In genomic region chr11:113725235-113726048, GRCm38 (mm10) we compare ENCODE assay signal across 9 mouse cellular contexts. TPM values are rescaled to one million over a fixed set of nuclear protein-coding genes. Genes with fewer than 3 reads are reported as not detected.
A peak's percentile ranks its signal among the peaks of the same experiment; 100 is the strongest.
DNase-seq lines count a peak whose midpoint lies in the region; ATAC-seq and TF ChIP-seq lines count a peak whose summit lies in the region.
"Had no signal": no experiment of that assay in that cellular context is flagged by ENCODE, and none has a peak within 500 bp of the region (broad histone marks: within the 10 kb centered on the region; RNA-seq: fewer than 3 reads in every experiment).

No protein-coding gene starts in this region.

- H3K4me1 ChIP-seq in lung, embryonic 14.5 days (ENCODE audit: insufficient read depth), result no peaks in the 10 kb centered on the region; the same call in none of the 2 replicates
- peaks cover 20% of the 10 kb centered on the region for H3K4me1 ChIP-seq in lung, adult 2 months (ENCODE audit: control insufficient read depth, insufficient read depth, low read length)
- H3K4me1 ChIP-seq in forebrain, embryonic 16.5 days (replicated peaks; ENCODE audit: control insufficient read depth, insufficient read depth, low read length), result peaks cover 30% of the 10 kb centered on the region
- H3K4me1 ChIP-seq in hindbrain, postnatal 0 days (ENCODE audit: insufficient read depth, low read length), result peaks cover 6% of the 10 kb centered on the region
- H3K4me1 ChIP-seq in small intestine, adult 2 months (ENCODE audit: control insufficient read depth, insufficient read depth, insufficient read length, low read length), result peaks cover 12% of the 10 kb centered on the region

- peak; percentile 18; the same call in 1 of the 2 replicates for ATAC-seq in lung, embryonic 14.5 days (ENCODE audit: insufficient read depth)
- ATAC-seq in forebrain, embryonic 16.5 days, result peak; percentile 41; the same call in 1 of the 2 replicates
- peak; percentile 21; the same call in 1 of the 2 replicates for ATAC-seq in hindbrain, postnatal 0 days
- no peak for ATAC-seq in erythroid progenitor cell, adult 5-6 weeks (replicated peaks; ENCODE audit: low FRiP score, poor library complexity, severe bottlenecking)

- H3K27me3 ChIP-seq in lung, embryonic 14.5 days (ENCODE audit: insufficient read depth, low read length), result no peaks in the 10 kb centered on the region
- no peaks in the 10 kb centered on the region for H3K27me3 ChIP-seq in forebrain, embryonic 16.5 days (replicated peaks; ENCODE audit: control insufficient read depth, insufficient read depth, low read length)
- H3K27me3 ChIP-seq in hindbrain, postnatal 0 days (ENCODE audit: insufficient read depth, low read length), result no peaks in the 10 kb centered on the region
- no peaks in the 10 kb centered on the region for H3K27me3 ChIP-seq in small intestine, adult 2 months (ENCODE audit: control insufficient read depth, insufficient read depth, low read length)

- 78% methylated on average over 4 of the region's 4 CpGs for WGBS in lung, embryonic 14.5 days
- WGBS in lung, adult 2 months, result 79% methylated on average over 4 of the region's 4 CpGs
- WGBS in forebrain, embryonic 16.5 days, result 50% methylated on average over 4 of the region's 4 CpGs
- 59% methylated on average over 4 of the region's 4 CpGs for WGBS in hindbrain, postnatal 0 days
- WGBS in small intestine, adult 2 months, result 67% methylated on average over 4 of the region's 4 CpGs

- H3K4me3 ChIP-seq in lung, embryonic 14.5 days (ENCODE audit: low read depth, low read length), result no peak overlapping the region
- H3K4me3 ChIP-seq in lung, adult 2 months (replicated peaks; ENCODE audit: extremely low read depth, low read depth, low read length), result no peak overlapping the region
- H3K4me3 ChIP-seq in forebrain, embryonic 16.5 days (replicated peaks; ENCODE audit: low read length), result no peak overlapping the region
- H3K4me3 ChIP-seq in hindbrain, postnatal 0 days (ENCODE audit: low read length), result no peak overlapping the region
- H3K4me3 ChIP-seq in small intestine, adult 2 months (ENCODE audit: low read depth, low read length), result no peak overlapping the region

- peak overlapping the region; percentile 12; the same call in 1 of the 2 replicates for H3K27ac ChIP-seq in lung, embryonic 14.5 days (ENCODE audit: low read depth)
- peak overlapping the region; percentile 34 for H3K27ac ChIP-seq in forebrain, embryonic 16.5 days (ENCODE audit: low read length)
- no peak overlapping the region; the same call in 1 of the 2 replicates for H3K27ac ChIP-seq in hindbrain, postnatal 0 days
- 0 out of 2 replicates have a peak overlapping the region, but pooled peaks have one; percentile 27 for H3K27ac ChIP-seq in small intestine, adult 2 months (ENCODE audit: insufficient read depth, low read depth, low read length)

- no peak overlapping the region for H3K9ac ChIP-seq in lung, embryonic 14.5 days
- no peak overlapping the region for H3K9ac ChIP-seq in forebrain, embryonic 16.5 days (replicated peaks; ENCODE audit: low read depth, low read length)
- no peak overlapping the region for H3K9ac ChIP-seq in hindbrain, postnatal 0 days (replicated peaks; ENCODE audit: low read length)

- DNase-seq in lung, embryonic 14.5 days, result peak; percentile 55
- DNase-seq in lung, adult 2 months, result no peak
- DNase-seq in hindbrain, postnatal 0 days (ENCODE audit: low spot score), result peak; percentile 60
- DNase-seq in adrenal gland, adult 8-10 months, result no peak
- no peak for DNase-seq in urinary bladder, postnatal 25 days (ENCODE audit: low spot score)

- no peaks in the 10 kb centered on the region for H3K9me3 ChIP-seq in lung, embryonic 14.5 days (ENCODE audit: low read depth, low read length)
- H3K9me3 ChIP-seq in forebrain, embryonic 16.5 days (ENCODE audit: control insufficient read depth, low read length), result no peaks in the 10 kb centered on the region
- H3K9me3 ChIP-seq in hindbrain, postnatal 0 days (ENCODE audit: low read length), result no peaks in the 10 kb centered on the region

- peaks cover 60% of the 10 kb centered on the region for H3K36me3 ChIP-seq in lung, embryonic 14.5 days (ENCODE audit: insufficient read depth)
- peaks cover 21% of the 10 kb centered on the region for H3K36me3 ChIP-seq in forebrain, embryonic 16.5 days (ENCODE audit: control insufficient read depth, insufficient read depth)
- H3K36me3 ChIP-seq in hindbrain, postnatal 0 days (ENCODE audit: insufficient read depth, low read length), result peaks cover 18% of the 10 kb centered on the region; the same call in 1 of the 2 replicates
- peaks cover 32% of the 10 kb centered on the region for H3K36me3 ChIP-seq in small intestine, adult 2 months (ENCODE audit: control insufficient read depth, insufficient read depth, low read length)

- no peak overlapping the region for H3K4me2 ChIP-seq in lung, embryonic 14.5 days
- no peak overlapping the region for H3K4me2 ChIP-seq in forebrain, embryonic 16.5 days (ENCODE audit: low read length)
- H3K4me2 ChIP-seq in hindbrain, postnatal 0 days (ENCODE audit: low read depth, low read length), result no peak overlapping the region

- no peak for TF ChIP-seq POLR2A in lung, adult 2 months (IDR thresholded peaks at IDR 0.05; ENCODE audit: borderline replicate concordance, extremely low read depth, low read depth, low read length)
- TF ChIP-seq POLR2A in small intestine, adult 2 months (IDR thresholded peaks at IDR 0.05; ENCODE audit: low read depth, low read length), result no peak

- no peak for TF ChIP-seq CTCF in lung, embryonic 14.5 days (IDR thresholded peaks at IDR 0.05; ENCODE audit: low read depth)
- no peak for TF ChIP-seq CTCF in lung, adult 2 months (IDR thresholded peaks at IDR 0.05; ENCODE audit: insufficient read depth, low read length)
- TF ChIP-seq CTCF in hindbrain, postnatal 0 days (IDR thresholded peaks at IDR 0.05; ENCODE audit: low read depth), result no peak
- TF ChIP-seq CTCF in small intestine, adult 2 months (IDR thresholded peaks at IDR 0.05; ENCODE audit: extremely low read depth, insufficient read length, insufficient replicate concordance, low read depth, low read length), result no peak

RNA-seq across cellular contexts. Expression of gene Cpsf4l, which starts 15.6 kb away (rescaled TPM):
- polyA plus RNA-seq in lung, embryonic 14.5 days (2014; fragmentation: Nextera tagmentation; extraction: Ambion mirVana), result 0.35 and 0.59 TPM in 2 replicates
- 0.09 TPM in 1 of 2 replicates, not detected in the other for polyA plus RNA-seq in lung, adult 2 months (2012; rRNA removed)
- polyA plus RNA-seq in forebrain, embryonic 16.5 days (2015; fragmentation: Nextera tagmentation; extraction: Ambion mirVana), result 0.32 and 0.35 TPM in 2 replicates
- not detected in 2 replicates for total RNA-seq in hindbrain, postnatal 0 days (2014; rRNA removed)
- polyA plus RNA-seq in hindbrain, postnatal 0 days (2015; fragmentation: Nextera tagmentation; extraction: Ambion mirVana), result 0.19 and 0.25 TPM in 2 replicates
- not detected in 2 replicates for polyA plus RNA-seq in small intestine, adult 2 months (2012; rRNA removed)
- total RNA-seq in adrenal gland, adult 8-10 months (2022), result under 1 TPM; 0.43 to 1.00 (median 0.75) TPM
- total RNA-seq in erythroid progenitor cell, adult 5-6 weeks (2015; ENCODE audit: low replicate concordance), result not detected in 2 replicates
- total RNA-seq in erythroid progenitor cell, adult 5-6 weeks (2017; ENCODE audit: low replicate concordance), result not detected in 2 replicates
- total RNA-seq: layer of hippocampus, adult 18-20 months had no signal

RNA-seq across cellular contexts. Expression of gene Cdc42ep4, which starts 26.2 kb away (rescaled TPM):
- polyA plus RNA-seq in lung, embryonic 14.5 days (2014; fragmentation: Nextera tagmentation; extraction: Ambion mirVana), result 86.6 and 86.9 TPM in 2 replicates
- polyA plus RNA-seq in lung, adult 2 months (2012; rRNA removed), result 80.4 and 115 TPM in 2 replicates
- 99.9 and 100 TPM in 2 replicates for polyA plus RNA-seq in forebrain, embryonic 16.5 days (2015; fragmentation: Nextera tagmentation; extraction: Ambion mirVana)
- total RNA-seq in hindbrain, postnatal 0 days (2014; rRNA removed), result 104 and 116 TPM in 2 replicates
- polyA plus RNA-seq in hindbrain, postnatal 0 days (2015; fragmentation: Nextera tagmentation; extraction: Ambion mirVana), result 55.7 and 56.4 TPM in 2 replicates
- 22.9 and 41.4 TPM in 2 replicates for polyA plus RNA-seq in small intestine, adult 2 months (2012; rRNA removed)
- 100 to 1,000 TPM in 2 of 4 experiments, 10 to 100 TPM in 2; 90.2 to 151 (median 111) TPM for total RNA-seq in adrenal gland, adult 8-10 months (2022)
- 18.0 and 19.8 TPM in 2 replicates for total RNA-seq in erythroid progenitor cell, adult 5-6 weeks (2015; ENCODE audit: low replicate concordance)
- total RNA-seq in erythroid progenitor cell, adult 5-6 weeks (2017; ENCODE audit: low replicate concordance), result 31.3 and 33.8 TPM in 2 replicates

RNA-seq across cellular contexts. Expression of gene D11Wsu47e, which starts 41.2 kb away (rescaled TPM):
- 20.9 and 22.9 TPM in 2 replicates for polyA plus RNA-seq in lung, embryonic 14.5 days (2014; fragmentation: Nextera tagmentation; extraction: Ambion mirVana)
- polyA plus RNA-seq in lung, adult 2 months (2012; rRNA removed), result 6.2 and 7.1 TPM in 2 replicates
- polyA plus RNA-seq in forebrain, embryonic 16.5 days (2015; fragmentation: Nextera tagmentation; extraction: Ambion mirVana), result 24.4 and 26.1 TPM in 2 replicates
- total RNA-seq in hindbrain, postnatal 0 days (2014; rRNA removed), result 17.7 and 32.4 TPM in 2 replicates
- 19.7 and 22.5 TPM in 2 replicates for polyA plus RNA-seq in hindbrain, postnatal 0 days (2015; fragmentation: Nextera tagmentation; extraction: Ambion mirVana)
- 2.6 and 3.1 TPM in 2 replicates for polyA plus RNA-seq in small intestine, adult 2 months (2012; rRNA removed)
- total RNA-seq in adrenal gland, adult 8-10 months (2022), result 10 to 100 TPM; 16.7 to 21.8 (median 18.1) TPM
- total RNA-seq in erythroid progenitor cell, adult 5-6 weeks (2015; ENCODE audit: low replicate concordance), result 10.1 TPM in 1 of 2 replicates, not detected in the other
- 3.8 and 9.0 TPM in 2 replicates for total RNA-seq in erythroid progenitor cell, adult 5-6 weeks (2017; ENCODE audit: low replicate concordance)

RNA-seq across cellular contexts. Expression of gene Fam104a, which starts 41.5 kb away (rescaled TPM):
- polyA plus RNA-seq in lung, embryonic 14.5 days (2014; fragmentation: Nextera tagmentation; extraction: Ambion mirVana), result 46.6 and 52.0 TPM in 2 replicates
- 21.2 and 31.7 TPM in 2 replicates for polyA plus RNA-seq in lung, adult 2 months (2012; rRNA removed)
- polyA plus RNA-seq in forebrain, embryonic 16.5 days (2015; fragmentation: Nextera tagmentation; extraction: Ambion mirVana), result 43.0 and 43.4 TPM in 2 replicates
- total RNA-seq in hindbrain, postnatal 0 days (2014; rRNA removed), result 29.5 and 36.8 TPM in 2 replicates
- 50.6 and 51.5 TPM in 2 replicates for polyA plus RNA-seq in hindbrain, postnatal 0 days (2015; fragmentation: Nextera tagmentation; extraction: Ambion mirVana)
- 19.1 and 33.4 TPM in 2 replicates for polyA plus RNA-seq in small intestine, adult 2 months (2012; rRNA removed)
- total RNA-seq in adrenal gland, adult 8-10 months (2022), result 10 to 100 TPM; 28.9 to 34.4 (median 31.0) TPM
- 24.1 and 24.3 TPM in 2 replicates for total RNA-seq in erythroid progenitor cell, adult 5-6 weeks (2015; ENCODE audit: low replicate concordance)
- total RNA-seq in erythroid progenitor cell, adult 5-6 weeks (2017; ENCODE audit: low replicate concordance), result 21.4 and 35.7 TPM in 2 replicates

Comparison
In these comparisons a context has a peak if more than half of its experiments do, and no peak if none do; other contexts are left out.
1. DNase-seq: peak in lung, embryonic 14.5 days (single experiment) and hindbrain, postnatal 0 days (single experiment); none in lung, adult 2 months (single experiment), adrenal gland, adult 8-10 months (single experiment) and urinary bladder, postnatal 25 days (single experiment).